Mouse (Mus musculus) heart, embryonic 11.5 days (tissue): ENCODE results near the gene Il1b. TPM values are rescaled to one million over a fixed set of nuclear protein-coding genes. Genes with fewer than 3 reads are reported as not detected.

Source experiments
- ATAC-seq: fragments of 200-750 bp; cut with Nextera tagmentation; replicated peaks from 2 replicates; pipeline ENCODE4 v1.8.0; 2017; ENCODE audit warnings: moderate library complexity; ENCODE audit not compliant: insufficient number of reproducible peaks, low FRiP score, low TSS enrichment
- H3K27ac ChIP-seq: fragments of 300-500 bp; sonication (generic); 2 replicates; pipeline ENCODE4 v1.5.1; 2014; ENCODE audit warnings: mild to moderate bottlenecking, low read depth, low read length
- H3K27me3 ChIP-seq: fragments of 300-500 bp; sonication (generic); 2 replicates; pipeline ENCODE4 v1.6.1; 2014; ENCODE audit warnings: mild to moderate bottlenecking, low read length, mixed read lengths; ENCODE audit not compliant: control insufficient read depth, insufficient read depth
- H3K36me3 ChIP-seq: fragments of 300-500 bp; sonication (generic); 2 replicates; pipeline ENCODE4 v1.6.1; 2014; ENCODE audit warnings: mild to moderate bottlenecking, low read length, moderate library complexity, mixed read lengths; ENCODE audit not compliant: control insufficient read depth, insufficient read depth
- H3K4me1 ChIP-seq: fragments of 300-500 bp; sonication (generic); 2 replicates; pipeline ENCODE4 v1.6.1; 2014; ENCODE audit warnings: low read length; ENCODE audit not compliant: control insufficient read depth, insufficient read depth
- H3K4me2 ChIP-seq: fragments of 300-500 bp; sonication (generic); 2 replicates; pipeline ENCODE4 v1.6.1; 2014; ENCODE audit warnings: mild to moderate bottlenecking, moderate library complexity
- H3K4me3 ChIP-seq: fragments of 300-500 bp; sonication (generic); 2 replicates; pipeline ENCODE4 v1.5.1; 2014; ENCODE audit warnings: low read depth, low read length
- H3K9ac ChIP-seq: fragments of 300-500 bp; sonication (generic); 2 replicates; pipeline ENCODE4 v1.6.1; 2014; ENCODE audit warnings: mild to moderate bottlenecking, low read depth, low read length, moderate library complexity
- H3K9me3 ChIP-seq: fragments of 300-500 bp; sonication (generic); replicated peaks from 2 replicates; pipeline ENCODE4 v1.6.1; 2016; ENCODE audit warnings: low read length; ENCODE audit not compliant: control insufficient read depth
- WGBS: fragments of 180-500 bp; shearing (Covaris S2); extraction: QIAGEN DNeasy Blood & Tissue Kit; methylation state at CpG from one replicate; pipeline ENCODE4 v1.1.7; 2014; ENCODE audit not compliant: insufficient replicate concordance; 5-methylcytosine and 5-hydroxymethylcytosine counted together
- polyA plus RNA-seq: library from polyadenylated mRNA; unstranded; fragments of >200 nt; fragmentation: Nextera tagmentation; extraction: Ambion mirVana; gene quantifications from 2 replicates; pipeline ENCODE4 v1.2.1, GENCODE M21; 2014

Gene Il1b
- polyA plus RNA-seq: not detected in 2 replicates

DNA sequence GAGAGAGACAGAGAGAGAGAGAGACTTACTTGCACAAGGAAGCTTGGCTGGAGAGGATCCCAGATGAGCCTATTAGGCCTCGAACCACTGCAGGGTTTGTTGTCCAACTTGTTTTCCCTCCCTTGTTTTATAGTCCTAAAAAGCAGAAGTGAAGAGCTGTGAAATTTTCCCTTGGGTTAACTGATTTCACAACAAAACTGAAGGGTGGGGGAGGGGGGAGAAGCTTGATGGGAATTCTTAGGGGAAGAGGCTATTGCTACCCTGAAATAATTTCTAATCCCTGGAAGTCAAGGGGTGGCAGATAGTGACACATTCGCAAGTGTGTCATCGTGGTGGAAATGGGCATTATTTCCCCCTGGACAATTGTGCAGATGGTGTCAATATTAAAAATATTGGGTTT is at the start of gene Il1b:
Gene Il1b (minus strand): TSS at position 101 of the 400 bp plus-strand sequence.
- no peak within 1 kb of the TSS; the same call in 1 of the 2 replicates for H3K4me2 ChIP-seq
- 85% methylated on average over 3 of the region's 3 CpGs for WGBS
- no peaks in the 10 kb centered on the region for H3K27me3 ChIP-seq
- no peaks in the 10 kb centered on the region for H3K9me3 ChIP-seq
- no peak within 1 kb of the TSS for H3K27ac ChIP-seq
- no peak within 1 kb of the TSS for H3K9ac ChIP-seq
- H3K4me1 ChIP-seq: no peaks in the 10 kb centered on the region
- no peaks in the 10 kb centered on the region for H3K36me3 ChIP-seq
- H3K4me3 ChIP-seq: no peak within 1 kb of the TSS
- ATAC-seq: no peak

DNA sequence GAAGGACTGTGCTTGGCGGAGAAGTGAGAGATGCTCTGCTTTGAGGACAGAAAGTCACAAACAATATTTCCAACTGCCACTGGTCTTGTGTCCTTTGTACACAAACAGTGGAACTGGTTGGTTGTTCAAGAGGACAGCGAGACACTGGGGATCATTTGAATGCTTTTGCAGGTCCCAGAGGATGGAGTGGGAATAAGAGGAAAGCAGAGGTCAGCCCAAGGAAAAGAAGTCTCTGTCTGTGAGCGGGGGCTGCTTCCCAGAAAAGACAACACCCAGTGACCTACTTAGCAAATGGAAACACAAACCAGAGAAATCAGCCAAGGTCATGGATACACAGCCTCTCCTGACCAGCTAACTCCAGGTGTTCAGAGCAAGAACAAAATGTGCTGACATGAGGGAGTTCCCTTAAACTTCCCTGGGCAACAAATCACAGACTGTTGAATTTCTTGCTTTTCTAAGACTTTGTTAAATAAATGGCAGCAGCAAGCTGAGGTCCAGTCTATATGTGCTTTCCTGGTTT is 48.5 kb upstream of the Il1b start:
- no peaks in the 10 kb centered on the region; the same call in 1 of the 2 replicates for H3K27me3 ChIP-seq
- WGBS: 86% methylated on average over 3 of the region's 3 CpGs
- H3K27ac ChIP-seq: no peak overlapping the region
- H3K9me3 ChIP-seq: no peaks in the 10 kb centered on the region
- H3K36me3 ChIP-seq: no peaks in the 10 kb centered on the region
- ATAC-seq: no peak
- H3K4me2 ChIP-seq: no peak overlapping the region
- H3K4me3 ChIP-seq: no peak overlapping the region
- no peak overlapping the region for H3K9ac ChIP-seq
- no peaks in the 10 kb centered on the region for H3K4me1 ChIP-seq

DNA sequence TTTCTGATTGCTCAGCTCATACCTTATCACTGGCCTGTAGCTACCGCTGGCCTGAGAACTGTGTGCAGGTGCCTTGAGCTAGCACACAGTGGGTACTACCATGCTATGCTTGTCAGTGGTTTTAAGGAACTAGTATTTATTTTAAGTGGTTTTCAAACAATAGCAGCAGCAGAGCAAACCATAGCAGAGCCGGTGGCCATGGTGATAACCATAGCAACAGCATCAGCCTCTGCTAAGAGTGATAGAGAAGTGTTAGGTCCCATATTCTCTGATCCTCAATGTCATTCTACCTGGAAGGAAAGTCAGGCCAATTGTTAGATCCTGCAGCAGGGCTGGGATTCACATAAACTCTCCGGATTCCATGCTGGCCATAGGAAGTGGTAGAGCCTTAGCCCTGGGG is 43.7 kb upstream of the Il1b start:
- ATAC-seq: no peak
- WGBS: 85% methylated on average over 3 of the region's 3 CpGs
- no peaks in the 10 kb centered on the region for H3K9me3 ChIP-seq
- H3K4me3 ChIP-seq: no peak overlapping the region
- no peaks in the 10 kb centered on the region for H3K36me3 ChIP-seq
- no peak overlapping the region for H3K4me2 ChIP-seq
- no peak overlapping the region for H3K27ac ChIP-seq
- H3K27me3 ChIP-seq: no peaks in the 10 kb centered on the region
- H3K4me1 ChIP-seq: no peaks in the 10 kb centered on the region
- no peak overlapping the region for H3K9ac ChIP-seq

DNA sequence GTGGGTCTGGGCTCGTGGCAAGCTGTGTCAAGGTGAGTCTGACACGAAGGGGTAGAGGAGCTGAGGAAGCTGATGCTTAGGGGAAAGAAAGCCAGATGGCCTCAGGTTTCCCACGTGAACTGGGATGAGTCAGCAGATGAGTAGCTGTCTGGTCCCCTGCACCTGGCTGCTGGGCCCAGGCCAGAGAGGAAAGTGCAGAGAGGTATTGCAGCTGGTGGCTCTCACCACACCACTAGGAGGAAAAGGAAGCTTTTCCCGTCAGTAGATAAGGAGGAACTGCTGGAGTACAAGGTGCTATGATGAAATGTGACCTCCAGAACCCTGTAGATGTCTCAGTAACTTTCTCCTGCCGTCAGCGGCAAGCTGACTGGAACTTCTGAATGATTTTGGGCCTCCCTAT is 42.5 kb upstream of the Il1b start:
- WGBS: 48% methylated on average over 6 of the region's 6 CpGs
- Histone ChIP-seq H3K9me3 (no peaks in the 10 kb centered on the region), H3K4me1 (no peaks in the 10 kb centered on the region), H3K27me3 (no peaks in the 10 kb centered on the region), H3K4me3 (no peak overlapping the region), H3K9ac (no peak overlapping the region), H3K4me2 (no peak overlapping the region), H3K27ac (no peak overlapping the region), H3K36me3 (no peaks in the 10 kb centered on the region)
- ATAC-seq: no peak

DNA sequence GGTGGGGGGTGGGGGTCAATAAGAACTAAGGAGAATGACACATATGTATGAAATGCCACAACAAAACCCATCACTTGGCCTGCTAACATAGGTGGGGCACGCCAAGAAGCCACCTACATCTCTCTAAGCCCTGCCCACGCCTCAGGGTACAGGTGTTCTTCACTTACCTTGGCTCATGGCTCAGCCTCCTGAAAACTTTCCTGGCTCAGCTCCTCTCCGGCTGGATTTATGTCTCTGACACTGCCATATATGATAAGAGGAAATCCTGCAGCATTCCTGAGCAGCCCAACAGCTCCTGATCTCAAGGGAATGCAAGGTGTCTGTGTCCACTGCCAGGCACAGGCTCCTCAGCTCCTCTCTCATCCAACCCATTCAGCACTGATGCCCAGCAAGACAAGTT is 40.7 kb upstream of the Il1b start:
- H3K4me3 ChIP-seq: no peak overlapping the region
- H3K9me3 ChIP-seq: no peaks in the 10 kb centered on the region
- H3K4me1 ChIP-seq: no peaks in the 10 kb centered on the region
- H3K27me3 ChIP-seq: no peaks in the 10 kb centered on the region
- no peak overlapping the region for H3K27ac ChIP-seq
- H3K9ac ChIP-seq: no peak overlapping the region
- no peaks in the 10 kb centered on the region for H3K36me3 ChIP-seq
- WGBS: 50% methylated on average over 3 of the region's 3 CpGs
- H3K4me2 ChIP-seq: no peak overlapping the region
- no peak for ATAC-seq

DNA sequence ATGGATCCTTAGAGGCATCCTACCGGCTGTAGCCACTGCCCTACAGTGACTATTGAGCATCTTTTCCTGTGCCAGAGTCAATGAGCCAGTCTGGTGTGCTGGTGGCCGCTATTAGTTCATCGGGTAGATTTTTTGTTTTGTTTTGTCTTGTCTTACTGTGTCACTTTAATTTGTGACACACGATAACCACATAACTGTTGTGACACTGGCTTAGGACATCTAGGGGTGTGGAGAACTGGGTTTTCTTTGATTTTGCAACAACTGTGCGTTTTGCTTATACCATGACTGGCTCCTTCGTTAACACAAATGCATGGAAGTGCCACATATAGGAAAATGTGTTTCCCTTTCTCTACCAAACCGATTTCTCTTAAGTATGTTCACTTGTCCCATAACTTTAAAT is 39.4 kb upstream of the Il1b start:
- Histone ChIP-seq H3K27me3 (no peaks in the 10 kb centered on the region), H3K27ac (no peak overlapping the region), H3K9me3 (no peaks in the 10 kb centered on the region), H3K4me1 (no peaks in the 10 kb centered on the region), H3K4me3 (no peak overlapping the region), H3K36me3 (no peaks in the 10 kb centered on the region), H3K4me2 (no peak overlapping the region), H3K9ac (no peak overlapping the region)
- WGBS: 81% methylated on average over 7 of the region's 7 CpGs
- no peak for ATAC-seq

DNA sequence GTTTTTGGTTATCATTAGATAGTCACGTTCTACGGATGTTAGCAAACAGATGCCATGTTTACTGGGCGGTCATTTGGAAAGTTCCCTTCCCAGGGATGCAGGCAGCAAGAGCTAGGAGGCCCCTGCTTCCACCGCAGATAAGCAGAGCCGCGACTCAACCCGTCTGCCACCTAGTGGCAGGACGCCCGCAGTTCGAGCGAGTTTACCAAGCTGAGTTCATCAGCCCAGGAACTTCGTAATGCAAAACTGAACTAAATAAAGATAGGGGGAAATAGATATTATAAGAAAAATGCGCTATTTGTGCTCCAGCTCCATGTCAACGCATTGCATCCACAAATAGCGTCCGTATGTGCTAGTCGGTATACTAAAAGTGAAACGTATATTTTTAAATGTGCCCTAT is 37.5 kb upstream of the Il1b start:
- WGBS: 16% methylated on average over 18 of the region's 18 CpGs
- Histone ChIP-seq H3K36me3 (no peaks in the 10 kb centered on the region), H3K27me3 (no peaks in the 10 kb centered on the region), H3K4me2 (peak overlapping the region; percentile 11; the same call in 1 of the 2 replicates), H3K9me3 (no peaks in the 10 kb centered on the region), H3K4me1 (no peaks in the 10 kb centered on the region), H3K9ac (no peak overlapping the region), H3K4me3 (no peak overlapping the region), H3K27ac (no peak overlapping the region)
- no peak for ATAC-seq

DNA sequence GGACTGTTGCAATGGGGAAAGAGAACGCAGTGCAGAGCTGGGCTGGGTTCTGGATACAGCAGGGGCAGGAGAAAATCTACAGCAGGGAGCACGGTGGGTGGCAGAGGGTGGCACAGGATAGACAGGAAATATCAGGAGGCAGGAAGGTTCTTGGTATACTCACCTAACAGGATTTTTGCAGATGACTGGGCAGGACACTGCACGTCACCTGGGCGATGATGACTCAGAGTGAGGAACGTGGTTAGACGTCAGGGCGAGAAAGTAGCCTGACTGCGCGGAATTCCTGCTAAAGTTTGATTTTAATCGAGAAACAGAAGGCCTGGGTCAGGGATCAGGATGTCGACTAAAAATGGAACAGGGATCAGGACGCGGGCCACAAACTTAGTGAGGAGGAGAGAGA is 36.7 kb upstream of the Il1b start:
- Histone ChIP-seq H3K27me3 (0 out of 2 replicates have a peak, but pooled peaks cover 2% of the 10 kb centered on the region), H3K4me1 (no peaks in the 10 kb centered on the region), H3K27ac (no peak overlapping the region), H3K9me3 (no peaks in the 10 kb centered on the region), H3K9ac (no peak overlapping the region), H3K4me2 (no peak overlapping the region), H3K36me3 (no peaks in the 10 kb centered on the region), H3K4me3 (no peak overlapping the region)
- ATAC-seq: no peak
- WGBS: 90% methylated on average over 13 of the region's 13 CpGs

DNA sequence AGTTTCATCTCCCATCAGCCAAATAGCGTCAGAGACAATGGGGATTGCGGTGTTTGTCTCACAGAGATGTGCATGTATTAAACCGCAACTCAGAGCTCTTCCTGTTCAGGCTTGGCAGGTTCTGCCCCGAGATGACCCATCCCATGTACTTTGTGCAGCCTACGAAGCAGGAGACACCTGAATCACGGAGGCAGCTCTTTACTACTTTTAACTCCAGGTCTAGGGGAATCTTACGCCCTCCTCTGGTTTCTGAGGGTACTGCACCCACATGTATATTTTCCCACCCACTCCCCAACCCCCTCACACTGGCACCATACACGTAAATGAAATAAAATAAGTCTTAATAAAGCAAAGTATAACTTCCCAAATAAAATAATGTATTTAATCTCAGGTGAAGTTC is 35.6 kb upstream of the Il1b start:
- Histone ChIP-seq H3K27ac (no peak overlapping the region), H3K4me1 (no peaks in the 10 kb centered on the region), H3K4me3 (no peak overlapping the region), H3K9ac (no peak overlapping the region), H3K27me3 (0 out of 2 replicates have a peak, but pooled peaks cover 2% of the 10 kb centered on the region), H3K4me2 (no peak overlapping the region), H3K9me3 (no peaks in the 10 kb centered on the region), H3K36me3 (no peaks in the 10 kb centered on the region)
- no peak for ATAC-seq
- WGBS: 88% methylated on average over 8 of the region's 8 CpGs
